Mouse (Mus musculus): ENCODE measurements around the gene Calm2. TPM values are rescaled to one million over a fixed set of nuclear protein-coding genes. Genes with fewer than 3 reads are reported as not detected.

Calm2 gene
- polyA plus RNA-seq (2014; fragmentation: Illumina TruSeq; extraction: RNeasy Lipid Tissue Mini Kit (QIAGEN cat#74804); ENCODE audit: low read depth, low replicate concordance), result 215 TPM

DNA sequence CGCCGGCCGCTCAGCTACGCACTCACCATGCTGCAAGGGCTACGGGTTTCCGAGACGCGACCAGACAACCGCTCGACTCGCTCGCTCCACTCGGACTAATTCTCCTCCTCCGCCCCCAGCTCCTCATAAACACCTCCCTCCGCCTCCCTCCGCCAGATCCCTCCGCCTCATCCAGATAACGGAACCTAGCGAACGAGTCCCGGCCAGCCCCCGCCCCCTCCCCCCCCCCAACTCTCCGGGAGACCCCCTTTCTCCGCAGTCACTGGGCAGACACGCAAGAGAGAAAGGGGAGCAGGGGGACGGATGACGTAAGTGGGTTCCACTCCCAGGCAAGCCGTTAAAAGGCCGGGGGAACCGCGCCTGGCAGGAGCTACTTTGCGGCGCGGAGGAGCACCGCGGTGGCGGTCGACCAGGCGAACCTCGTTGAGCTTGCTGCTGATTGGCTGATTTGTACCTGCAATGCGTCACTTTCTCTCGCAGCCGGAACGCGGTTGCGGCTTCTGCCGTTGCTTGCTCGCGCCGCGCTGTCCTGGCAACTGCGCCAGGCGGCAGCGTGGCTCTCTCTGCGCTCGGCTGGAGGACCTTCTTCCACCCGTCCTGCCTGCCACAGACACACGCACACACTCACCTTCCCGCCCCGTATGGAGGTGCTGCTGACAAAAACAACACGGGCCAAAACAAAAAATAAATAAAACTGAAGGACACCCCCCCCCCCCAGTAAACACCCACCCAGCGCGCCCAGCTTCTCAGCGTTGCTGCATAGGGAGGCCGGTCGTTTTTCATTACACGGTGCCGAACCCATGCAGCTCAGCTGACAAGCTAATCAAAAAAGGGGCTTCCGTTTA is at the start of gene Calm2:
TSS of gene Calm2 (minus strand) at position 169 of the 845 bp plus-strand sequence.

GRCm38 (mm10) chr17:87427511-87427910 is 19.2 kb downstream of the Calm2 start, which contains the start of gene Stpg4:
Gene Stpg4, minus strand, starts transcription at chr17:87427741.

Other genes starting within 250 kb of the Calm2 start
- 75.2 TPM for gene Mcfd2, start 181.0 kb downstream of the Calm2 start, polyA plus RNA-seq (2014; fragmentation: Illumina TruSeq; extraction: RNeasy Lipid Tissue Mini Kit (QIAGEN cat#74804); ENCODE audit: low read depth, low replicate concordance)
- gene Ttc7, start 164.0 kb downstream of the Calm2 start, polyA plus RNA-seq (2014; fragmentation: Illumina TruSeq; extraction: RNeasy Lipid Tissue Mini Kit (QIAGEN cat#74804); ENCODE audit: low read depth, low replicate concordance), result 20.6 TPM
- gene Stpg4, start 19.2 kb downstream of the Calm2 start, polyA plus RNA-seq (2014; fragmentation: Illumina TruSeq; extraction: RNeasy Lipid Tissue Mini Kit (QIAGEN cat#74804); ENCODE audit: low read depth, low replicate concordance), result not detected
- gene Epcam, start 189.0 kb upstream of the Calm2 start, polyA plus RNA-seq (2014; fragmentation: Illumina TruSeq; extraction: RNeasy Lipid Tissue Mini Kit (QIAGEN cat#74804); ENCODE audit: low read depth, low replicate concordance), result not detected
- gene Msh2, start 225.4 kb upstream of the Calm2 start, polyA plus RNA-seq (2014; fragmentation: Illumina TruSeq; extraction: RNeasy Lipid Tissue Mini Kit (QIAGEN cat#74804); ENCODE audit: low read depth, low replicate concordance), result 16.0 TPM

Data from heart, adult 10 weeks (tissue).